Mouse (Mus musculus): ENCODE results near the gene Pilrb1. TPM values are rescaled to one million over a fixed set of nuclear protein-coding genes. Genes with fewer than 3 reads are reported as not detected.

Pilrb1 gene
- polyA plus RNA-seq, 1 experiment from 2014 or later, result 0.47 TPM

- no peak for ATAC-seq (ENCODE audit: low FRiP score, low TSS enrichment)
- H3K9ac ChIP-seq (replicated peaks; ENCODE audit: low read length), result no peak overlapping the region
- no peaks in the 10 kb centered on the region for H3K36me3 ChIP-seq (ENCODE audit: insufficient read depth, low read length)
- no peaks in the 10 kb centered on the region for H3K9me3 ChIP-seq (ENCODE audit: low read length)
- H3K4me3 ChIP-seq (ENCODE audit: low read length), result no peak overlapping the region
- no peak overlapping the region for H3K27ac ChIP-seq (ENCODE audit: low read length)
- H3K27me3 ChIP-seq (ENCODE audit: insufficient read depth, low read length), result no peaks in the 10 kb centered on the region
- WGBS, result 60% methylated on average over 4 of the region's 4 CpGs
- no peaks in the 10 kb centered on the region for H3K4me1 ChIP-seq (ENCODE audit: insufficient read depth, low read length)
- no peak overlapping the region for H3K4me2 ChIP-seq (replicated peaks; ENCODE audit: low read depth, low read length)
Observed at GRCm38 (mm10) chr5:137817466-137818222, 40.3 kb downstream of the Pilrb1 start.

- Histone ChIP-seq H3K9ac (replicated peaks; ENCODE audit: low read length) (no peak overlapping the region), H3K4me2 (replicated peaks; ENCODE audit: low read depth, low read length) (no peak overlapping the region), H3K9me3 (ENCODE audit: low read length) (no peaks in the 10 kb centered on the region), H3K27me3 (ENCODE audit: insufficient read depth, low read length) (no peaks in the 10 kb centered on the region), H3K4me1 (ENCODE audit: insufficient read depth, low read length) (no peaks in the 10 kb centered on the region), H3K36me3 (ENCODE audit: insufficient read depth, low read length) (no peaks in the 10 kb centered on the region), H3K4me3 (ENCODE audit: low read length) (no peak overlapping the region), H3K27ac (ENCODE audit: low read length) (no peak overlapping the region)
- 91% methylated on average over 5 of the region's 5 CpGs for WGBS
- no peak for ATAC-seq (ENCODE audit: low FRiP score, low TSS enrichment)
Observed at GRCm38 (mm10) chr5:137808316-137808715, 49.6 kb downstream of the Pilrb1 start.

DNA sequence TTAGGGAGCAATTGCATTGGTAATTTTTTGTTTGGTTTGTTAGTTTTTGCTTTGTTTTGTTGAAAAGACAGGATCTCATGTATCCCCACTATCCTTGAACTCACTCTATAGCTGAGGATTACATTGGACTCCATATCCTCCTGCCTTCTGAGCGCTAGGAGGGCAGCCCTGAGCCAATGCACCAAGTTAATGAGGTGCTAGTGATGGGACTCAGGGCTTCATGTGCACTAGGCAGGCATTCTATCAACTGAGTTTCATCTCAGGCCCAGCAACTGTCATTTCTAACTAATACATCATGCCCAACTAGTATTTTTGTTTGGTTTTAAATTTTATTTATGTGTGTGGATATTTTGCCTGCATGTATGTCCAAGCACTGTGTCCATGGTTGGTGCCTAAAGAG, 51.7 kb downstream of the Pilrb1 start:
- no peaks in the 10 kb centered on the region for H3K9me3 ChIP-seq (ENCODE audit: low read length)
- 80% methylated on average over 1 of the region's 1 CpGs for WGBS
- no peak for ATAC-seq (ENCODE audit: low FRiP score, low TSS enrichment)
- no peaks in the 10 kb centered on the region for H3K27me3 ChIP-seq (ENCODE audit: insufficient read depth, low read length)
- no peak overlapping the region for H3K4me3 ChIP-seq (ENCODE audit: low read length)
- H3K36me3 ChIP-seq (ENCODE audit: insufficient read depth, low read length), result no peaks in the 10 kb centered on the region
- no peak overlapping the region for H3K4me2 ChIP-seq (replicated peaks; ENCODE audit: low read depth, low read length)
- H3K27ac ChIP-seq (ENCODE audit: low read length), result no peak overlapping the region
- H3K9ac ChIP-seq (replicated peaks; ENCODE audit: low read length), result no peak overlapping the region
- no peaks in the 10 kb centered on the region for H3K4me1 ChIP-seq (ENCODE audit: insufficient read depth, low read length)

Other genes with a start within 250 kb of the Pilrb1 start
- gene Pcolce, start 244.3 kb downstream of the Pilrb1 start, polyA plus RNA-seq (2015; fragmentation: Nextera tagmentation; extraction: Ambion mirVana), result 150 and 156 TPM in 2 replicates
- 0.09 and 0.13 TPM in 2 replicates for gene Fbxo24, start 229.1 kb downstream of the Pilrb1 start, polyA plus RNA-seq (2015; fragmentation: Nextera tagmentation; extraction: Ambion mirVana)
- 39.5 and 51.8 TPM in 2 replicates for gene Lrch4, start 229.0 kb downstream of the Pilrb1 start, polyA plus RNA-seq (2015; fragmentation: Nextera tagmentation; extraction: Ambion mirVana)
- 18.4 and 20.9 TPM in 2 replicates for gene Gm20605, start 228.9 kb downstream of the Pilrb1 start, polyA plus RNA-seq (2015; fragmentation: Nextera tagmentation; extraction: Ambion mirVana)
- gene Sap25, start 216.8 kb downstream of the Pilrb1 start, polyA plus RNA-seq (2015; fragmentation: Nextera tagmentation; extraction: Ambion mirVana), result 11.7 and 13.3 TPM in 2 replicates
- 0.94 and 1.4 TPM in 2 replicates for gene Irs3, start 212.4 kb downstream of the Pilrb1 start, polyA plus RNA-seq (2015; fragmentation: Nextera tagmentation; extraction: Ambion mirVana)
- gene Agfg2, start 173.4 kb downstream of the Pilrb1 start, polyA plus RNA-seq (2015; fragmentation: Nextera tagmentation; extraction: Ambion mirVana), result 17.2 and 21.1 TPM in 2 replicates
- 2.1 and 2.2 TPM in 2 replicates for gene Nyap1, start 116.5 kb downstream of the Pilrb1 start, polyA plus RNA-seq (2015; fragmentation: Nextera tagmentation; extraction: Ambion mirVana)
- gene Tsc22d4, start 112.4 kb downstream of the Pilrb1 start, polyA plus RNA-seq (2015; fragmentation: Nextera tagmentation; extraction: Ambion mirVana), result 126 and 129 TPM in 2 replicates
- 26.0 and 32.1 TPM in 2 replicates for gene Ppp1r35, start 79.3 kb downstream of the Pilrb1 start, polyA plus RNA-seq (2015; fragmentation: Nextera tagmentation; extraction: Ambion mirVana)
- 11.0 and 11.2 TPM in 2 replicates for gene Mepce, start 70.5 kb downstream of the Pilrb1 start, polyA plus RNA-seq (2015; fragmentation: Nextera tagmentation; extraction: Ambion mirVana)
- gene Zcwpw1, start 70.3 kb downstream of the Pilrb1 start, polyA plus RNA-seq (2015; fragmentation: Nextera tagmentation; extraction: Ambion mirVana), result 24.8 and 31.8 TPM in 2 replicates
- 0.67 and 2.0 TPM in 2 replicates for gene Pilra, start 21.8 kb downstream of the Pilrb1 start, polyA plus RNA-seq (2015; fragmentation: Nextera tagmentation; extraction: Ambion mirVana)
- gene Pilrb2, start 13.7 kb upstream of the Pilrb1 start, polyA plus RNA-seq (2015; fragmentation: Nextera tagmentation; extraction: Ambion mirVana), result 0.40 and 1.0 TPM in 2 replicates
- gene Cyp3a13, start 63.5 kb upstream of the Pilrb1 start, polyA plus RNA-seq (2015; fragmentation: Nextera tagmentation; extraction: Ambion mirVana), result 0.09 TPM in 1 of 2 replicates, not detected in the other
- 0.04 TPM in 1 of 2 replicates, not detected in the other for gene Gjc3, start 105.0 kb upstream of the Pilrb1 start, polyA plus RNA-seq (2015; fragmentation: Nextera tagmentation; extraction: Ambion mirVana)
- not detected in 2 replicates for gene Azgp1, start 123.4 kb upstream of the Pilrb1 start, polyA plus RNA-seq (2015; fragmentation: Nextera tagmentation; extraction: Ambion mirVana)
- not detected in 2 replicates for gene Smok3a, start 163.2 kb upstream of the Pilrb1 start, polyA plus RNA-seq (2015; fragmentation: Nextera tagmentation; extraction: Ambion mirVana)
- not detected in 2 replicates for gene Smok3b, start 163.3 kb upstream of the Pilrb1 start, polyA plus RNA-seq (2015; fragmentation: Nextera tagmentation; extraction: Ambion mirVana)
- not detected in 2 replicates for gene Smok3c, start 195.1 kb upstream of the Pilrb1 start, polyA plus RNA-seq (2015; fragmentation: Nextera tagmentation; extraction: Ambion mirVana)
- gene Zkscan1, start 227.0 kb upstream of the Pilrb1 start, polyA plus RNA-seq (2015; fragmentation: Nextera tagmentation; extraction: Ambion mirVana), result 22.7 and 25.7 TPM in 2 replicates

Data from kidney, embryonic 16.5 days (tissue).